Mouse (Mus musculus): ENCODE results near the gene Clint1. TPM values are rescaled to one million over a fixed set of nuclear protein-coding genes. Genes with fewer than 3 reads are reported as not detected.

Clint1 gene
- total RNA-seq, 2 experiments from 2014 or later, result 53.2 to 55.4 TPM

GRCm38 (mm10) chr11:45850317-45850716 lies 1.5 kb upstream of the Clint1 start:
- H3K4me3 ChIP-seq, result no peak overlapping the region
- no peak for DNase-seq (ENCODE audit: low spot score in 2 of 2)
- TF ChIP-seq CTCF (conservative IDR thresholded peaks at IDR 0.05), result no peak
- H3K27ac ChIP-seq, result no peak overlapping the region

DNA sequence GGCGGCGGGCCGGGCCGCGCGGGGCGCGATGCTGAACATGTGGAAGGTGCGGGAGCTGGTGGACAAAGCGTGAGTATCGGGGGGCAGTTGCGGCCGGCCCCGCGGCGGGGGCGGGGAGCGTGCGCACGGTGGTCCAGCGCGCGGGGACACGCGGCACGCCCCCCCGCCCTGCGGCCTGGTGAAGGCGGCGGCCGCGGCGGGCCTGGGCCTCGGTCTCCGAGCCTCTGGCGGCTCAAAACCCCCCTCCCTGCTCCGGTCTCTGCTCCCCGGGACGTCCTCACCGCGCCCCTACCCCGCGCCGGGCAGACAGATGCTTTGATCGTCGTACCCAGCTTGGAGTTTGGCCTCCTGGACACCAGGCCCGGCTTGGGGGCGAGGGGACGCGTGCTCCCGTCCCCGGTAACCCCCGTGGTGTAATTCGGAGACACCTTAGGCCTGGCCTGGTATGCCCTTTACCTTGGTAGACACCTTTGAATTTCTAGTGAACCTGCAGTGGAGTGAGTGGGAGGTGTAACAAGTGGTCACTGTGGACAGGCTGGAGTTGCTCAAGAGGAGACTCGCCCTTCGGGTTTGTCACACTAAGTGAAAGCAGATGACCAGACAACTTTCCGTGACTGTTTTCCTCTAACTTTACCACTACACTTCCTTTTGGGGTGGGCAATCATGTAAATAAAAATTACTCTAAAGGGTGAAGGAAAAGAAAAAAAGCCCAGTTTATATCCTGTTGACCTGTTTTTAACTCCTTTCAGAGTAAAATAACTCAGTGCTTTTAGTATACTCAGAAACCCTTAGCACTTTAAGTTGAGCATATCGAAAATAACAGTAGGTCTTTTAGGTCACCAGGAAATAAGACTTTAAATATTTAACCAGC lies 508 bp downstream of the Clint1 start:
- no peak for DNase-seq (ENCODE audit: low spot score in 2 of 2)
- no peak for TF ChIP-seq CTCF (conservative IDR thresholded peaks at IDR 0.05)
- H3K4me3 ChIP-seq, result peak overlapping the region; percentile 76
- peak overlapping the region; percentile 81 for H3K27ac ChIP-seq

GRCm38 (mm10) chr11:45852995-45853317 lies 1.1 kb downstream of the Clint1 start:
- peak overlapping the region; percentile 81; the same call in 1 of the 2 replicates for H3K27ac ChIP-seq
- H3K4me3 ChIP-seq, result peak overlapping the region; percentile 76
- no peak for TF ChIP-seq CTCF (conservative IDR thresholded peaks at IDR 0.05)
- no peak for DNase-seq (ENCODE audit: low spot score in 2 of 2)

GRCm38 (mm10) chr11:45853916-45854315 lies 2.1 kb downstream of the Clint1 start:
- Histone ChIP-seq H3K27ac (no peak overlapping the region), H3K4me3 (no peak overlapping the region)
- no peak for TF ChIP-seq CTCF (conservative IDR thresholded peaks at IDR 0.05)
- DNase-seq (ENCODE audit: low spot score in 2 of 2), result no peak

DNA sequence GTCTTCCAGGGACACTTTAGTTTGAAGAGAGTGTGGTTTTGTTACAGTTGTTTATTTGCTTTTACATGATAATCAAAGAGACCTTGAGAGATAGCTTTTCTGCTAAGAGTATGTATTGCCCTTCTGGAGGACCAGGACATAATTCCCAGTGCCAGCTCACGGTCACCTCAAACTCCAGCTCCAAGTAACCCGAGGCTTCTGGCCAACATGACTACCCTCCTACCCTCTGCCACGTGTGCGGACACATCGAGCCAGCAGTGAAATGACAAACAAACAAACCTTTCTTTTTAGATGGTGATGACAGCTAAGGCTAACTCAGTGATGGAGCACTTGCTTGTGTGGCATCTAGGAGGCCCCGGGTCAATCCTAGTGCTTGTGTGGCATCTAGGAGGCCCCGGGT lies 2.5 kb downstream of the Clint1 start:
- TF ChIP-seq CTCF (conservative IDR thresholded peaks at IDR 0.05), result no peak
- DNase-seq (ENCODE audit: low spot score in 2 of 2), result no peak
- Histone ChIP-seq H3K4me3 (no peak overlapping the region), H3K27ac (no peak overlapping the region)

DNA sequence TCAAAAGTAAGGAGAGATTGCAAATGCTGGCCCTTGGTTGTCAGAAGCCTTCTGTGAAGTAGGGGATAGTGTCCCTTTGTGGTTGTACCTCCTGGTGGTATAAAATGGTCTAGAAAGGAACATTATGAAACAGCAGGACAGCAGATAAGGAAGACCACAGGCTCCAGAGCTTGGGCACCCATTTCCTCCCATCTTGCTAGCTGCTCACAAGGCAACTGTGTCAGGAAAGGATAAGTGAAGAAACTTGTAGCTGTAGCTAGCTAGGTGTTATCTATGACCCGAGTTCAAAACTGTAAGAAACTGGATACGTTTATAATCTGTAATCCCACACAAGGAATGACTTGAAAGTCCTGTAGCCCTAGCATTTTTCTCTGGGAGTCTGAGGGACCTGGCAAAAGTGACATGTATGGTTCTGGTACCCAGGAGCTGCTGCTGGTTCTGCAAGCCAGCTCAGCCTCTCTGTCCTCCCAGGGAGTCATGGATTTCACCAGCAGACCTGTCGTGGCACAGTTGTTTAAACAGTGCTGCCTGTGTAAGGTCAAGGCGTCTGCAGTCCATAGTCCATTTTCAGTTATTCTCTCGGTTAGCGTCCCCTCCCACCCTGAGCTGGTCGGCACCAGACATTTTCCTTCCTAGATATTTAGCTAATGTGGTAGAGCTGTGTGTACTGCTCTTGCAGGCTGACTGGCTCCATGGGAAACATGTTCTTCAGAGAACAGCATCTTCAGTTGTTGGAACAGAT lies 3.7 kb downstream of the Clint1 start:
- no peak overlapping the region for H3K4me3 ChIP-seq
- no peak for DNase-seq (ENCODE audit: low spot score in 2 of 2)
- H3K27ac ChIP-seq, result peak overlapping the region; percentile 46; the same call in 1 of the 2 replicates
- TF ChIP-seq CTCF (conservative IDR thresholded peaks at IDR 0.05), result no peak

DNA sequence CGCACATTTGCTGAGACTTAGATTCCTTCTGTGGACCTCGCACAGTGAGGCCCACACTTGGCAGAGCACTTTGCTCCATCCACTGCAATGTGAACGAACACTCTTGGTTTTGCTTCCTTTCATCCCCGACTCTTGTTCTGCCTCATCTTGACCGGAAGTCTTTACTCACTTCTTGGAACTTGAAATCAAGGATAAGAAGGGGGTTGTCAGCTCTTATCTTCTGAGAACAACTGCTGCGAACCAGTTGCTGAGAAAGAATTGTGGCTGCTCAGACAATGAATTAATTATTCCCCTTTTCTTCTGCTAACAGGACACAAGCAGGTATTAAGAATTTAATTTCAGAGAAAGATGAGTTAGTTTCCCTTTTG lies 4.3 kb downstream of the Clint1 start:
- no peak overlapping the region for H3K4me3 ChIP-seq
- TF ChIP-seq CTCF (conservative IDR thresholded peaks at IDR 0.05), result no peak
- peak overlapping the region; percentile 46; the same call in 1 of the 2 replicates for H3K27ac ChIP-seq
- peak in 1 of 2 experiments; percentile 21 for DNase-seq (ENCODE audit: low spot score in 2 of 2)

DNA sequence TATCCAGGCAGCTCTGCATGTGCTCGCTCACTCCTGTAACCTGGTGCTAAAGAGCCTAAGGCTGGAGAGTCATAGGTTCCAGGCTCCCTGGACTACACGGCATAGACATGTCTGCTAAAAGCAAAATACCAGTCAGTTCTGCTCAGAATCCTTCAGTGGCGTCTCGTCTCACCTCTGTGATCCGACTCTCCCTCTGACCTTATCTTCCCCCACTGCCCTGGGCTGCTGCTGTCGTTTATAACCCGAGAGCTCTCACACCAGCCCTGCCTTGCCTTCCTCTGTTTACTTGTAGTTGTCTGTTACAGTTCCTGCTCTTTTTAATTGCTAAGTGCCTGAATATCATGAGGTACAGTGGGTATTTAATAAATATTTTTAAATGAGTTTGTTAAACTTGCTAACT lies 9.5 kb downstream of the Clint1 start:
- Histone ChIP-seq H3K4me3 (no peak overlapping the region), H3K27ac (no peak overlapping the region)
- no peak for DNase-seq (ENCODE audit: low spot score in 2 of 2)
- no peak for TF ChIP-seq CTCF (conservative IDR thresholded peaks at IDR 0.05)

DNA sequence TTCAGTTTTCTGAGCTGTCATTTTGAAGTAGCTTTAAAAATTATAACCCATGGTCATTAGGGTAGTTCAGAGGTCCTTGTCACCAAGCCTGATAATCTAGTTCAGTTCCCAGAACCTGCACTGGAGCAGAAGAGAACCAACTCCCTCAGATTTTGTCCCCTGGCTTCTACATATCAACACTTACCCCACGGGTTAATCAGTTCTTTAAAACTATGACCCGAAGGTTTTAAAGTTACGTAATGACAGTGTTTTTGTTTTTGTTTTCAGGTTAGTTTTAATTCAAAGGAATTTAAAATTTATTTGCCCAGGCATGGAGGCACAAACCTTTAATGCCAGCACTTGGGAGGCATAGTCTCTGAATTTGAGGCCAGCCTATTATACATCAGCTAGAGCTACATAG lies 12.6 kb downstream of the Clint1 start:
- H3K4me3 ChIP-seq, result no peak overlapping the region
- no peak for DNase-seq (ENCODE audit: low spot score in 2 of 2)
- no peak for TF ChIP-seq CTCF (conservative IDR thresholded peaks at IDR 0.05)
- no peak overlapping the region for H3K27ac ChIP-seq

DNA sequence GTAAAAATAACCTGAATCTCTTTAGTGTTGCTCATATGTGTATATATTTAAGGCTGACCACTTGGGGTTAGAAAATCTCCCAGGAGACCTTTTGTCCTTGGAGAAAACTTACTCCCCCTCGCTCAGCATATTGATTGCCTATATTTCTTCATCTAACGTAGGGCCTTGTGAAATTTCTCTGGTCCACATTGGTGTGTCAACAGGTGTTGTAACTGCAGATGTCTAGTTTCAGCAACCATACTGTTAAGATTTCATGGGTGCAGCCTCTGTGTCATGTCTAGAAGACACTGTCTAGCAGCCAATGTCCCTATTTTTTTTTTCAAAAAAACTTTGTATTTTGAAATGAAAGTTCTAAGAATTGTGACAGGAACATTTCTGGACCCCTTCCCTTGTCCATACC lies 14.0 kb downstream of the Clint1 start:
- TF ChIP-seq CTCF (conservative IDR thresholded peaks at IDR 0.05), result no peak
- DNase-seq (ENCODE audit: low spot score in 2 of 2), result no peak
- no peak overlapping the region for H3K4me3 ChIP-seq

DNA sequence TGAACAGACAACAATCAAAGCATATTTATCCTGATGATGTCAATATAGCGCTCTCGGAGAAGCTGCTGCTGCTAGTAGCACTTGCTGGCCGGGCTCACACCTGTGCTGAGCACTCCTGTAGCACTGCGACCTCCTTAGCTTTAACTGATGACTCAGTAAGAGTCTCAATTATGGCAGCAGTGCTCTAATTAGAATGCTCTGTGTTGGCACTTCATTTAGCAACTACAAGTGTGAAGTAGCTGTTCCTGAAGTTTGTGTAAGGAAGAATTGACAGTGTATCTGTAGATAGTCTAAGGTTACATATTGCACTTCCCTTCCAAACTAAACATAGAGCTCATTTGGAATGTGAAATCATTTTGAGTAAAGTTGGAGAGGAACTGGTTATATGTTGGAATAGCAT lies 14.7 kb downstream of the Clint1 start:
- H3K27ac ChIP-seq, result no peak overlapping the region
- H3K4me3 ChIP-seq, result no peak overlapping the region
- no peak for DNase-seq (ENCODE audit: low spot score in 2 of 2)
- TF ChIP-seq CTCF (conservative IDR thresholded peaks at IDR 0.05), result no peak

More for the DNA sequence above, 14.0 kb downstream of the Clint1 start:
- no peak overlapping the region for H3K27ac ChIP-seq

DNA sequence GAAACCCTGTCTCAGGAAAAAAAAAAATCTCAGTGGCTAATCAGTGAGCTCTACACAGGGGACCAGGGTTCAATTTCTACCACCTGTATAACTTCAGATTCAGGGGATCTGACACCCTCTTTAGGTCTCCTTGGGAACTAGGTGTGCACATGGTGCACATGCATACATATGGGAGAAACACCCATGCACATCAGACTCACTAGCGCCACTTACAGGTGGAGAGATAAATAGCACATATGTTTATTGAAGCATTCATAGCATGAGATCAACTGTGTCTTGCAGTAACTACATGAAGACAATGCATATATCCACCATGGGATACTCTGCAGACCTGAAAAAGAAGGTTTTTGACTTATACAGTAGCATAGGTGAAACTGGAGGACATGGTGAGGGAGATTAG lies 21.8 kb downstream of the Clint1 start:
- H3K4me3 ChIP-seq, result no peak overlapping the region
- TF ChIP-seq CTCF (conservative IDR thresholded peaks at IDR 0.05), result peak; percentile 60
- DNase-seq (ENCODE audit: low spot score in 2 of 2), result no peak
- H3K27ac ChIP-seq, result no peak overlapping the region

DNA sequence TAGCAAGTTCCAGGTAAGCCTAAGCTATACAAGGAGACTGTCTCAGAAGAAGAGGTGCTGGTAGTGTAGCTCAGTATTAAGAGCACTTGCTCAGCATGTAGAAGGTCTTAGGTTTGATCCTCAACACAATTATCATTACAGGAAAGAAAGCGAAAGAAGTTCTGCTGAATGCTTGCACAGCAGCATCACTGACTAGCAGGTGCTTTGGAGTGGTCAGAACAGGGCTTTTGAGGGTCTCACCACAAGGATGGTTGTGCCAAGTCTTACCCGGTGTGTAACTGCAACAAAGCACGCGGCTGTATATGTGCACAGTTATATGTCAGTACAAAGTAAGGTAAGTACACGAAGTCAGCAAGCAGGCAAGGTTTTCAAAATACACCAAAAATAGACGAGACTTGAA lies 22.4 kb downstream of the Clint1 start:
- DNase-seq (ENCODE audit: low spot score in 2 of 2), result no peak
- H3K4me3 ChIP-seq, result no peak overlapping the region
- no peak for TF ChIP-seq CTCF (conservative IDR thresholded peaks at IDR 0.05)
- H3K27ac ChIP-seq, result no peak overlapping the region
